Mouse (Mus musculus) forebrain, postnatal 0 days (tissue): ENCODE data around the gene Ldlrad2. TPM values are rescaled to one million over a fixed set of nuclear protein-coding genes. Genes with fewer than 3 reads are reported as not detected.

Experiments used
- ATAC-seq: fragments of 200-750 bp; cut with Nextera tagmentation; 2 replicates; pipeline ENCODE4 v1.8.0; 2017; ENCODE audit warnings: mild to moderate bottlenecking, moderate library complexity
- DNase-seq: peaks from one replicate; pipeline ENCODE4 v3.0.0-alpha.2; 2015
- H3K27ac ChIP-seq: fragments of 300-500 bp; sonication (generic); 2 replicates; pipeline ENCODE4 v1.5.1; 2014; ENCODE audit warnings: low read depth, mild to moderate bottlenecking, antibody characterized with exemption, low read length, moderate library complexity, mixed read lengths
- H3K27me3 ChIP-seq: fragments of 300-500 bp; sonication (generic); 2 replicates; pipeline ENCODE4 v1.6.1; 2014; ENCODE audit warnings: mild to moderate bottlenecking, low read length, mixed read lengths; ENCODE audit not compliant: insufficient read depth
- H3K36me3 ChIP-seq: fragments of 300-500 bp; sonication (generic); 2 replicates; pipeline ENCODE4 v1.6.1; 2014; ENCODE audit warnings: mild to moderate bottlenecking, moderate library complexity; ENCODE audit not compliant: insufficient read depth
- H3K4me1 ChIP-seq: fragments of 300-500 bp; sonication (generic); 2 replicates; pipeline ENCODE4 v1.6.1; 2014; ENCODE audit warnings: antibody characterized with exemption; ENCODE audit not compliant: insufficient read depth
- H3K4me2 ChIP-seq: fragments of 300-500 bp; sonication (generic); 2 replicates; pipeline ENCODE4 v1.6.1; 2014; ENCODE audit warnings: low read depth, mild to moderate bottlenecking, moderate library complexity
- H3K4me3 ChIP-seq: fragments of 300-500 bp; sonication (generic); 2 replicates; pipeline ENCODE4 v1.5.1; 2014; ENCODE audit warnings: low read depth, low read length, mixed read lengths
- H3K9ac ChIP-seq: fragments of 300-500 bp; sonication (generic); 2 replicates; pipeline ENCODE4 v1.6.1; 2014; ENCODE audit warnings: mild to moderate bottlenecking
- H3K9me3 ChIP-seq: fragments of 300-500 bp; sonication (generic); 2 replicates; pipeline ENCODE4 v1.6.1; 2016; ENCODE audit warnings: low read length
- CTCF ChIP-seq: sonication (generic); IDR thresholded peaks from 2 replicates; pipeline ENCODE4 v1.5.1; 2016; ENCODE audit warnings: antibody characterized with exemption, control low read depth, low read depth
- WGBS: fragments of 180-500 bp; shearing (Covaris S2); extraction: QIAGEN DNeasy Blood & Tissue Kit; methylation state at CpG from one replicate; pipeline ENCODE4 v1.1.7; 2014; 5-methylcytosine and 5-hydroxymethylcytosine counted together
- polyA plus RNA-seq: library from polyadenylated mRNA; unstranded; fragments of >200 nt; fragmentation: Nextera tagmentation; extraction: Ambion mirVana; gene quantifications from 2 replicates; pipeline ENCODE4 v1.2.1, GENCODE M21; 2015
- total RNA-seq: library from RNA; depleted of rRNA; stranded (reverse); fragments of >200 nt; gene quantifications from 2 replicates; pipeline ENCODE4 v1.2.3, GENCODE M21; 2014; rRNA removed

Ldlrad2 gene
- total RNA-seq (not detected in 2 replicates), polyA plus RNA-seq (0.52 TPM in 1 of 2 replicates, not detected in the other)

GRCm38 (mm10) chr4:137574469-137574868 is at the start of gene Ldlrad2:
Ldlrad2 (minus strand) TSS chr4:137574569.
- H3K9ac ChIP-seq, result no peak within 1 kb of the TSS
- no peak within 1 kb of the TSS for H3K27ac ChIP-seq
- 87% methylated on average over 10 of the region's 10 CpGs for WGBS
- H3K9me3 ChIP-seq, result no peaks in the 10 kb centered on the region
- no peaks in the 10 kb centered on the region for H3K4me1 ChIP-seq
- H3K36me3 ChIP-seq, result no peaks in the 10 kb centered on the region
- no peak within 1 kb of the TSS for H3K4me3 ChIP-seq
- no peak for TF ChIP-seq CTCF
- H3K4me2 ChIP-seq, result no peak within 1 kb of the TSS
- ATAC-seq (no peak), DNase-seq (no peak)
- no peaks in the 10 kb centered on the region for H3K27me3 ChIP-seq

GRCm38 (mm10) chr4:137622847-137623246 is 48.5 kb upstream of the Ldlrad2 start:
- Histone ChIP-seq H3K4me2 (no peak overlapping the region), H3K9me3 (no peaks in the 10 kb centered on the region), H3K27me3 (no peaks in the 10 kb centered on the region), H3K36me3 (peaks cover 74% of the 10 kb centered on the region), H3K4me3 (no peak overlapping the region), H3K9ac (no peak overlapping the region), H3K4me1 (no peaks in the 10 kb centered on the region), H3K27ac (no peak overlapping the region)
- 94% methylated on average over 8 of the region's 8 CpGs for WGBS
- no peak for DNase-seq
- ATAC-seq, result no peak
- no peak for TF ChIP-seq CTCF

- DNase-seq, result no peak
- TF ChIP-seq CTCF, result no peak
- H3K9me3 ChIP-seq, result no peaks in the 10 kb centered on the region
- H3K36me3 ChIP-seq, result peaks cover 88% of the 10 kb centered on the region
- no peak overlapping the region for H3K4me2 ChIP-seq
- H3K4me1 ChIP-seq, result no peaks in the 10 kb centered on the region
- H3K27ac ChIP-seq, result no peak overlapping the region
- H3K9ac ChIP-seq, result no peak overlapping the region
- WGBS, result 80% methylated on average over 15 of the region's 15 CpGs
- H3K27me3 ChIP-seq, result no peaks in the 10 kb centered on the region
- H3K4me3 ChIP-seq, result no peak overlapping the region
- no peak for ATAC-seq
Observed at GRCm38 (mm10) chr4:137610256-137610655, 35.9 kb upstream of the Ldlrad2 start.

GRCm38 (mm10) chr4:137609702-137610101 is 35.3 kb upstream of the Ldlrad2 start:
- no peak overlapping the region for H3K27ac ChIP-seq
- no peak overlapping the region for H3K9ac ChIP-seq
- WGBS, result 89% methylated on average over 7 of the region's 7 CpGs
- no peak overlapping the region for H3K4me3 ChIP-seq
- H3K4me2 ChIP-seq, result no peak overlapping the region
- no peak for DNase-seq
- H3K4me1 ChIP-seq, result no peaks in the 10 kb centered on the region
- no peak for ATAC-seq
- H3K27me3 ChIP-seq, result no peaks in the 10 kb centered on the region
- TF ChIP-seq CTCF, result no peak
- no peaks in the 10 kb centered on the region for H3K9me3 ChIP-seq
- peaks cover 84% of the 10 kb centered on the region for H3K36me3 ChIP-seq

GRCm38 (mm10) chr4:137609281-137609680 is 34.9 kb upstream of the Ldlrad2 start:
- H3K4me2 ChIP-seq, result no peak overlapping the region
- TF ChIP-seq CTCF, result no peak
- no peaks in the 10 kb centered on the region for H3K4me1 ChIP-seq
- WGBS, result 90% methylated on average over 7 of the region's 7 CpGs
- peaks cover 84% of the 10 kb centered on the region for H3K36me3 ChIP-seq
- H3K27me3 ChIP-seq, result no peaks in the 10 kb centered on the region
- H3K27ac ChIP-seq, result no peak overlapping the region
- H3K9me3 ChIP-seq, result no peaks in the 10 kb centered on the region
- no peak overlapping the region for H3K4me3 ChIP-seq
- ATAC-seq, result no peak
- no peak for DNase-seq
- no peak overlapping the region for H3K9ac ChIP-seq

GRCm38 (mm10) chr4:137607023-137607422 is 32.7 kb upstream of the Ldlrad2 start:
- 95% methylated on average over 2 of the region's 2 CpGs for WGBS
- no peak overlapping the region for H3K27ac ChIP-seq
- H3K36me3 ChIP-seq, result peaks cover 63% of the 10 kb centered on the region
- no peaks in the 10 kb centered on the region for H3K9me3 ChIP-seq
- no peak overlapping the region for H3K4me2 ChIP-seq
- ATAC-seq, result no peak
- no peak for TF ChIP-seq CTCF
- DNase-seq, result no peak
- no peaks in the 10 kb centered on the region for H3K4me1 ChIP-seq
- no peaks in the 10 kb centered on the region for H3K27me3 ChIP-seq
- H3K4me3 ChIP-seq, result no peak overlapping the region
- no peak overlapping the region for H3K9ac ChIP-seq

GRCm38 (mm10) chr4:137603449-137604171 is 29.2 kb upstream of the Ldlrad2 start:
- H3K27me3 ChIP-seq, result no peaks in the 10 kb centered on the region
- H3K4me1 ChIP-seq, result no peaks in the 10 kb centered on the region
- WGBS, result 75% methylated on average over 11 of the region's 11 CpGs
- no peaks in the 10 kb centered on the region for H3K9me3 ChIP-seq
- no peak overlapping the region for H3K27ac ChIP-seq
- ATAC-seq (no peak), DNase-seq (no peak)
- no peak overlapping the region for H3K4me2 ChIP-seq
- H3K36me3 ChIP-seq, result peaks cover 30% of the 10 kb centered on the region
- H3K9ac ChIP-seq, result no peak overlapping the region
- no peak for TF ChIP-seq CTCF
- H3K4me3 ChIP-seq, result no peak overlapping the region
